19 mouse cellular contexts compared by ENCODE assay signal in the genomic region with DNA sequence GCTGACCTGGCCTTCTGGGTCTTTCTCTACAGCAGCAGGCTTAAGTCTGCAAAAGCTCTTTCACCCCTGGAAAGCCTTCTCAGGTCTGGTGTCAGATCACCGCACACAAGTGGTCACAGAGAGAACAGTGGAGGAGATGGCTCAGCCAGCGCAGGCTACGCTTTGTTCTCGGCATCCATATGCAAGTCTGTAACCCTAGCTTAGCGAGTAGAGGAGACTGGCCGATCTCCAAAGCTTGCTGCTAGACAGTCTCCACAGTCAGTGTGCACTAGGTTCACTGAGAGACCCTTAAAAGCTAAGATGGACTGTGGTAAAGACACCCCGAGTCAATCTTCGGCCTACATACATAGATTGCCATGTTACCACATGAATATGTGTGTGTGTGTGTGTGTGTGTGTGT.
DNase-seq lines count a peak whose midpoint lies in the region; ATAC-seq lines count a peak whose summit lies in the region.
"Had no signal": no experiment of that assay in that cellular context is flagged by ENCODE, and none has a peak within 500 bp of the region (broad histone marks: within the 10 kb centered on the region; RNA-seq: fewer than 3 reads in every experiment).

No protein-coding gene starts in this region.

- H3K27ac ChIP-seq in heart, embryonic 12.5 days (ENCODE audit: poor library complexity, severe bottlenecking) = no peak overlapping the region
- H3K27ac ChIP-seq in kidney, embryonic 16.5 days (ENCODE audit: low read length) = peak overlapping the region; percentile 65; the same call in 1 of the 2 replicates
- H3K27ac ChIP-seq in embryonic facial prominence, embryonic 12.5 days = no peak overlapping the region
- H3K27ac ChIP-seq in limb, embryonic 15.5 days = 0 out of 2 replicates have a peak overlapping the region, but pooled peaks have one; percentile 43
- H3K27ac ChIP-seq: kidney, postnatal 0 days; liver, embryonic 12.5 days; neural tube, embryonic 12.5 days had no signal

- H3K4me3 ChIP-seq in heart, embryonic 12.5 days = no peak overlapping the region
- no peak overlapping the region for H3K4me3 ChIP-seq in kidney, embryonic 16.5 days (ENCODE audit: low read length)
- H3K4me3 ChIP-seq in embryonic facial prominence, embryonic 12.5 days = no peak overlapping the region
- H3K4me3 ChIP-seq in limb, embryonic 15.5 days = no peak overlapping the region
- H3K4me3 ChIP-seq: liver, embryonic 12.5 days; neural tube, embryonic 12.5 days had no signal

- no peaks in the 10 kb centered on the region for H3K9me3 ChIP-seq in heart, embryonic 12.5 days (replicated peaks)
- no peaks in the 10 kb centered on the region for H3K9me3 ChIP-seq in kidney, embryonic 16.5 days (ENCODE audit: low read length)
- 0 out of 2 replicates have a peak, but pooled peaks cover 3% of the 10 kb centered on the region for H3K9me3 ChIP-seq in embryonic facial prominence, embryonic 12.5 days
- no peaks in the 10 kb centered on the region for H3K9me3 ChIP-seq in limb, embryonic 15.5 days
- H3K9me3 ChIP-seq: liver, embryonic 12.5 days; neural tube, embryonic 12.5 days had no signal

- H3K9ac ChIP-seq in heart, embryonic 12.5 days = peak overlapping the region; percentile 36; the same call in 1 of the 2 replicates
- no peak overlapping the region for H3K9ac ChIP-seq in kidney, embryonic 16.5 days (replicated peaks; ENCODE audit: low read length)
- peak overlapping the region; percentile 36; the same call in 1 of the 2 replicates for H3K9ac ChIP-seq in embryonic facial prominence, embryonic 12.5 days
- no peak overlapping the region for H3K9ac ChIP-seq in limb, embryonic 15.5 days
- H3K9ac ChIP-seq: forebrain, postnatal 0 days; liver, embryonic 12.5 days; neural tube, embryonic 12.5 days had no signal

- no peak for ATAC-seq in heart, embryonic 12.5 days (ENCODE audit: insufficient number of reproducible peaks, low FRiP score)
- no peak for ATAC-seq in kidney, embryonic 16.5 days (ENCODE audit: low FRiP score, low TSS enrichment)
- ATAC-seq in embryonic facial prominence, embryonic 12.5 days (ENCODE audit: insufficient number of reproducible peaks, insufficient read depth, low FRiP score, low TSS enrichment) = no peak
- ATAC-seq in limb, embryonic 15.5 days (ENCODE audit: insufficient number of reproducible peaks, low FRiP score, low TSS enrichment, low read depth) = no peak
- ATAC-seq: forebrain, postnatal 0 days; hindbrain, embryonic 16.5 days; liver, embryonic 12.5 days had no signal

- 81% methylated on average over 8 of the region's 8 CpGs for WGBS in heart, embryonic 12.5 days
- WGBS in kidney, embryonic 16.5 days = 68% methylated on average over 8 of the region's 8 CpGs
- WGBS in embryonic facial prominence, embryonic 12.5 days = 73% methylated on average over 8 of the region's 8 CpGs
- 79% methylated on average over 8 of the region's 8 CpGs for WGBS in limb, embryonic 15.5 days

- no peak for DNase-seq in heart, adult 9 months (ENCODE audit: low spot score in 2 of 2)
- no peak for DNase-seq in kidney, postnatal 25 days
- no peak for DNase-seq in cerebellum, adult 8-10 months
- DNase-seq in adrenal gland, adult 18-20 months (ENCODE audit: low spot score in 2 of 2) = no peak
- DNase-seq: adrenal gland, adult 8-10 months; cerebellum, postnatal 14 days; forebrain, postnatal 0 days; layer of hippocampus, adult 9-11 months; right cerebral cortex, postnatal 4 days; thymus, adult 18-20 months had no signal

- no peak overlapping the region for H3K4me2 ChIP-seq in heart, embryonic 12.5 days
- no peak overlapping the region for H3K4me2 ChIP-seq in kidney, embryonic 16.5 days (replicated peaks; ENCODE audit: low read depth, low read length)
- H3K4me2 ChIP-seq in embryonic facial prominence, embryonic 12.5 days (replicated peaks) = no peak overlapping the region
- H3K4me2 ChIP-seq in limb, embryonic 15.5 days = no peak overlapping the region
- H3K4me2 ChIP-seq: liver, embryonic 12.5 days; neural tube, embryonic 12.5 days had no signal

- H3K4me1 ChIP-seq in heart, embryonic 12.5 days (replicated peaks) = peaks cover 73% of the 10 kb centered on the region
- peaks cover 46% of the 10 kb centered on the region for H3K4me1 ChIP-seq in kidney, embryonic 16.5 days (ENCODE audit: insufficient read depth, low read length)
- H3K4me1 ChIP-seq in embryonic facial prominence, embryonic 12.5 days = peaks cover 43% of the 10 kb centered on the region
- H3K4me1 ChIP-seq in limb, embryonic 15.5 days = peaks cover 42% of the 10 kb centered on the region

- H3K27me3 ChIP-seq in heart, embryonic 12.5 days (replicated peaks) = no peaks in the 10 kb centered on the region
- no peaks in the 10 kb centered on the region for H3K27me3 ChIP-seq in kidney, embryonic 16.5 days (ENCODE audit: insufficient read depth, low read length)
- no peaks in the 10 kb centered on the region for H3K27me3 ChIP-seq in embryonic facial prominence, embryonic 12.5 days
- no peaks in the 10 kb centered on the region for H3K27me3 ChIP-seq in limb, embryonic 15.5 days
- H3K27me3 ChIP-seq: CH12.LX; liver, embryonic 12.5 days; neural tube, embryonic 12.5 days had no signal

- H3K36me3 ChIP-seq in heart, embryonic 12.5 days = no peaks in the 10 kb centered on the region
- H3K36me3 ChIP-seq in kidney, embryonic 16.5 days (ENCODE audit: insufficient read depth, low read length) = no peaks in the 10 kb centered on the region
- H3K36me3 ChIP-seq in embryonic facial prominence, embryonic 12.5 days = no peaks in the 10 kb centered on the region
- no peaks in the 10 kb centered on the region for H3K36me3 ChIP-seq in limb, embryonic 15.5 days
- H3K36me3 ChIP-seq: liver, embryonic 12.5 days; neural tube, embryonic 12.5 days had no signal

Comparison
In these comparisons a context has a peak if more than half of its experiments do, and no peak if none do; other contexts are left out.
1. H3K27ac ChIP-seq: peak in kidney, embryonic 16.5 days (single experiment) and limb, embryonic 15.5 days (single experiment); none in heart, embryonic 12.5 days (single experiment) and embryonic facial prominence, embryonic 12.5 days (single experiment).
2. H3K9ac ChIP-seq: peak in heart, embryonic 12.5 days (single experiment) and embryonic facial prominence, embryonic 12.5 days (single experiment); none in kidney, embryonic 16.5 days (single experiment) and limb, embryonic 15.5 days (single experiment).